Mouse (Mus musculus) hindbrain, embryonic 16.5 days (tissue): ENCODE data around the gene Gfap. TPM values are rescaled to one million over a fixed set of nuclear protein-coding genes. Genes with fewer than 3 reads are reported as not detected.

Experiments used
- ATAC-seq: fragments of 200-750 bp; cut with Nextera tagmentation; 2 replicates; pipeline ENCODE4 v1.8.0; 2017; ENCODE audit warnings: moderate TSS enrichment, moderate library complexity
- H3K27ac ChIP-seq: fragments of 300-500 bp; sonication (generic); 2 replicates; pipeline ENCODE4 v1.5.1; 2014; ENCODE audit warnings: low read depth, mild to moderate bottlenecking, control low read depth, low read length, moderate library complexity
- H3K27me3 ChIP-seq: fragments of 300-500 bp; sonication (generic); replicated peaks from 2 replicates; pipeline ENCODE4 v1.6.1; 2014; ENCODE audit warnings: low read length; ENCODE audit not compliant: control insufficient read depth, insufficient read depth
- H3K36me3 ChIP-seq: fragments of 300-500 bp; sonication (generic); 2 replicates; pipeline ENCODE4 v1.6.1; 2014; ENCODE audit warnings: mild to moderate bottlenecking, low read length, moderate library complexity, mixed read lengths; ENCODE audit not compliant: control insufficient read depth, insufficient read depth
- H3K4me1 ChIP-seq: fragments of 300-500 bp; sonication (generic); 2 replicates; pipeline ENCODE4 v1.6.1; 2014; ENCODE audit warnings: low read depth, low read length; ENCODE audit not compliant: control insufficient read depth, insufficient read depth
- H3K4me2 ChIP-seq: fragments of 300-500 bp; sonication (generic); 2 replicates; pipeline ENCODE4 v1.6.1; 2014; ENCODE audit warnings: mild to moderate bottlenecking, low read length, control low read depth, moderate library complexity
- H3K4me3 ChIP-seq: fragments of 300-500 bp; sonication (generic); 2 replicates; pipeline ENCODE4 v1.5.1; 2014; ENCODE audit warnings: mild to moderate bottlenecking, low read length, control low read depth, moderate library complexity
- H3K9ac ChIP-seq: fragments of 300-500 bp; sonication (generic); 2 replicates; pipeline ENCODE4 v1.6.1; 2014; ENCODE audit warnings: low read depth, mild to moderate bottlenecking, control low read depth, low read length, moderate library complexity
- H3K9me3 ChIP-seq: fragments of 300-500 bp; sonication (generic); 2 replicates; pipeline ENCODE4 v1.6.1; 2014; ENCODE audit warnings: mild to moderate bottlenecking, low read length, moderate library complexity; ENCODE audit not compliant: control insufficient read depth
- WGBS: fragments of 180-500 bp; shearing (Covaris S2); extraction: QIAGEN DNeasy Blood & Tissue Kit; methylation state at CpG from one replicate; pipeline ENCODE4 v1.1.7; 2014; 5-methylcytosine and 5-hydroxymethylcytosine counted together
- polyA plus RNA-seq: library from polyadenylated mRNA; unstranded; fragments of >200 nt; fragmentation: Nextera tagmentation; extraction: Ambion mirVana; gene quantifications from 2 replicates; pipeline ENCODE4 v1.2.1, GENCODE M21; 2015

The Gfap gene
- polyA plus RNA-seq, 1 experiment from 2014 or later: 15.5 TPM

DNA sequence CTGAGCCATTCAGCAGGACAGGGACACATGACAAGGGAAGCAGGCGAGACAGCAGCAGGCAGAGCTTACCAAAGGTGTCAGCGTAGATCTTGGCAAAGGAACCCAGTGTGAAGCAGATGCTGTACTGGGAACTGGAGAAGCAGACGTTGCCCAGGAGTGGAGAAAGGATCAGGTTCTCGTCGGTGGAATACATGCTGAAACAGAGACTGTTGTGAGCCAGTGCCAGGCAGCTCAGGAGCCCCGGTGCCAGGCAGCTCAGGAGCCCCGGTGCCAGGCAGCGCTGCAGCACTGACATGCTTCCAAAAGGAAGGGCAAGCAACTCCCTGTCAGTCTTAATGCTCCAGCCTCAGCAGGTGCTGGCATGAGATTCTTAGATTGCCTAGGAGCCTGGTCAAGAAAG, 40.8 kb downstream of the Gfap start:
- H3K9ac ChIP-seq: no peak overlapping the region
- peaks cover 18% of the 10 kb centered on the region for H3K36me3 ChIP-seq
- H3K4me3 ChIP-seq: no peak overlapping the region
- H3K4me1 ChIP-seq: no peaks in the 10 kb centered on the region
- H3K27ac ChIP-seq: no peak overlapping the region
- peak; percentile 48; the same call in 1 of the 2 replicates for ATAC-seq
- H3K27me3 ChIP-seq: no peaks in the 10 kb centered on the region
- 81% methylated on average over 8 of the region's 8 CpGs for WGBS
- no peaks in the 10 kb centered on the region for H3K9me3 ChIP-seq
- no peak overlapping the region for H3K4me2 ChIP-seq

DNA sequence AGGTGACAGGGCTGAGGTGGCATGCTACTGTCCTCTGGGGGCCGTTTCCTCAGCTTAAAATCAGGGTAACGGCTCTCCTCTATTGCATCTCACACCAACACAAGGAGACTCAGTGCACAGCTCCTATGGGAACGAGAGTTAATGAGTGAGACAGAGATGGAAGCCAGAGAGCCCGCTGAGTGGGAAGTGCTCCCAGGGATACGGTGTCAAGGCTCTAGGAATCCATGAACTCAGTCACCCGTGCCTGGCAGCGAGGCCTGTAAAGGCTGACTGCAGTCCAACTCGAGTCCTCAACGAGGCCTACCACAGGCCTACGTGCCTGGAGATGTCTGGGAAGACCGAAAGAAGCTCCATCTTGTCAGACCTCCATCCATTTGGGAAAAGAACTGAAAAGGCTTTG, 41.8 kb downstream of the Gfap start:
- H3K4me3 ChIP-seq: no peak overlapping the region
- no peaks in the 10 kb centered on the region for H3K4me1 ChIP-seq
- peak; percentile 64; the same call in 1 of the 2 replicates for ATAC-seq
- no peaks in the 10 kb centered on the region for H3K9me3 ChIP-seq
- H3K9ac ChIP-seq: no peak overlapping the region
- H3K27ac ChIP-seq: no peak overlapping the region
- peaks cover 27% of the 10 kb centered on the region for H3K36me3 ChIP-seq
- no peak overlapping the region for H3K4me2 ChIP-seq
- 66% methylated on average over 11 of the region's 11 CpGs for WGBS
- H3K27me3 ChIP-seq: no peaks in the 10 kb centered on the region

DNA sequence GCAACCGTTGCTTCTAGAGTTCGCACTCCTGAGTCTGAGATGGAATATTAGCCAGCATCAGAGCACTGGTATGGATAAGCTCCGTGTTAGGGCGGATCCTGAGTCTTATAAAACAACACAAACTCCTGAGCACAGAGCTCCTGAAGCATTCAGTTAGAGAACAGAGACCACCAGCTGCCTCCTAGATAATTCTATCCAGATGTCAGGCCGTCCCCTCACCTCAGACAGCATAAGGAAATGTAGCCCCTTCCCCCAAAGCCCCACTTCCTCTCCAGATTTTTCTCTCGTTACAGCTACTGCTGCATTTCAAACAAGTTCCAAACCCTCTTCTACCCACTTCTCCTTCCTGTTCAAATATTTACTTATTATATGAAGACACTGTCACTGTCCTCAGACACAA, 44.8 kb downstream of the Gfap start:
- Histone ChIP-seq H3K27me3 (no peaks in the 10 kb centered on the region), H3K4me2 (no peak overlapping the region), H3K27ac (no peak overlapping the region), H3K4me3 (no peak overlapping the region), H3K4me1 (no peaks in the 10 kb centered on the region), H3K9ac (no peak overlapping the region), H3K9me3 (no peaks in the 10 kb centered on the region), H3K36me3 (peaks cover 36% of the 10 kb centered on the region)
- WGBS: 88% methylated on average over 6 of the region's 6 CpGs
- ATAC-seq: no peak

DNA sequence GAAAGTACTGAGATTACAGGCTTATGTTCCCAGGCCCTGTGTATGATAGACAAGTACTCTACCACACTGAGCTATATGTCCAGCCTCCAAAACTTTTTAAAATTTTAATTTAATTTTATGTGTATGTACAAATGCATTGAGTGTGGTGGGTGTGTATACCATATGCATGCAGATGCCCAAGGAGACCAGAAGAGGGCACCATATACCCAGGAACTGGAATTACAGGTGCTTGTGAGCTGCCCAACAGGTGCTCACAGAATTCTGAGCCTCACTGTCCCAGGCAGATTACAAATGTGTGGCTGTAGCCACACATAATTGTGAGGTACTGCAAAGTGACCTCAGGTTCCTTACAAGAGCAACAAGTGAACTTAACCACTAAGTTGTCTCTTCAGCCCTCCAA, 47.0 kb downstream of the Gfap start:
- Histone ChIP-seq H3K36me3 (peaks cover 49% of the 10 kb centered on the region), H3K4me2 (no peak overlapping the region), H3K4me3 (no peak overlapping the region), H3K9me3 (no peaks in the 10 kb centered on the region), H3K9ac (no peak overlapping the region), H3K4me1 (no peaks in the 10 kb centered on the region), H3K27me3 (no peaks in the 10 kb centered on the region), H3K27ac (no peak overlapping the region)
- no peak for ATAC-seq

DNA sequence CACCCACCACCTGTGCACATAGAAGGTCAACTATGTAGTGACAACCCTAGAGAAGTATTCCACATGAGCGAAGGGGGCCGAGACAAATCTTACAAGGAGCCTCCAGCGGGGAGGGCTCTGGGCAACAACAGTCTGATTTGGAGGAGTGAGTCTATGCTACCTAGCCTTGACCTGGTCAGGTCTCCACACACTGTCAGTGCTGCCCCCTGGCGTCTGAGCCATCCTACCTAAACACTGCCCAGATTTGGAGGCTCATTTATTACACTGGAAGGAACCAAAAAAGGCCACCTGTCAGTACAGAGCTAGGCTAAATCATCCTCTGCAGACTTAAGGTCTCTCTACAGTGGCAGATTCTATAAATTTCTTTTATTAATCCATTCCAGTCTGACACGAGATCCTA, 48.8 kb downstream of the Gfap start:
- H3K36me3 ChIP-seq: peaks cover 52% of the 10 kb centered on the region
- no peak for ATAC-seq
- WGBS: 69% methylated on average over 5 of the region's 5 CpGs

DNA sequence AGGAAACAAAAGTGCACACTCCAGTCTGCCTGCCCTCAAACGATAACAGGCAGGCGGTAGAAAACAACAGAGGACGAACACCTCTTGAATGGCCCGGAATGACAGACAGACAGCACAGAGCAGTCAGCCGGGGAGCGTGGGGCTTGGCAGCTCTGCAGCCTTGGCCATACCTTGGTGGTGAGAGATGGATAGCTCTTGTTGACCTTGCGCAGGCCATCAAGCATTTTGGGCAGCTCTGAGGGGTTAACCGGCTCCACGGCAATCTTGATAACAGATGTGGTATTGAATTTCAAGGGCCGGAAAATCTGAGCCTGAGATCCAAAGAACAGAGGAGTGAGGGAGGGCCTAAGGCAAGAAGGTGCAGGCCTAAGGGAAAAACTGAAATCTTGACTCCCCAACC, 54.8 kb downstream of the Gfap start:
- Histone ChIP-seq H3K9me3 (no peaks in the 10 kb centered on the region), H3K9ac (no peak overlapping the region), H3K4me3 (no peak overlapping the region), H3K27ac (no peak overlapping the region), H3K4me1 (no peaks in the 10 kb centered on the region), H3K4me2 (no peak overlapping the region), H3K36me3 (peaks cover 71% of the 10 kb centered on the region), H3K27me3 (no peaks in the 10 kb centered on the region)
- WGBS: 87% methylated on average over 10 of the region's 10 CpGs
- no peak for ATAC-seq

More for the DNA sequence above, 48.8 kb downstream of the Gfap start:
- Histone ChIP-seq H3K4me1 (no peaks in the 10 kb centered on the region), H3K27ac (no peak overlapping the region), H3K27me3 (no peaks in the 10 kb centered on the region), H3K4me2 (no peak overlapping the region), H3K9me3 (no peaks in the 10 kb centered on the region), H3K9ac (no peak overlapping the region), H3K4me3 (no peak overlapping the region)

DNA sequence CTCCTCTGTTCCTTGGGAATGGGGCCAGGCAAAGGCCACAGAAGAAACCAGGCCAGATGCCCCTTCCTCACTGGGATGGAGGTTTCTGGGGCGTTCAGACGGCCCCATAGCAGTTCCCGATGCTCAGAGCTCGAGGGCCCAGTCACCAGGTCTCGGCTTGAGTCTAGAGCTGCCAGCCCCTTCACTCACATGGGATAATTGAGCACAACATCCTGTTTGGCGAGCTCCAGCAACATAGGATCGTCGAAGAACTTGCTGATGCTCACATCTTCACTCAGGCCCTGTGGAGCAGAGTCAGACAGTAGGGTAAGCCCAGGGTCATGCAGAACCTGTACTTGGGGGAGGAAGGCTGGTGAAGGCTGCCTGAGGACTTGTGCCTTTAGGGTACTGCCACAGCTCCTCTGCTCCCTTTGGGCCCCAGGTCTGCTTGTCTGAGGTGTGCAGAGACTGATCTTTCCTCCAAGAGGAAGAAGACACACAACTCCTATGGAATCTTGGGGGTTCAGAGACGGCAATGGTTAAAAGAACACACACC, 62.0 kb downstream of the Gfap start:
- WGBS: 84% methylated on average over 9 of the region's 9 CpGs
- Histone ChIP-seq H3K4me2 (no peak overlapping the region), H3K9me3 (no peaks in the 10 kb centered on the region), H3K36me3 (peaks cover 52% of the 10 kb centered on the region), H3K27ac (0 out of 2 replicates have a peak overlapping the region, but pooled peaks have one; percentile 48), H3K4me3 (no peak overlapping the region), H3K27me3 (no peaks in the 10 kb centered on the region), H3K9ac (no peak overlapping the region), H3K4me1 (no peaks in the 10 kb centered on the region)
- ATAC-seq: no peak

DNA sequence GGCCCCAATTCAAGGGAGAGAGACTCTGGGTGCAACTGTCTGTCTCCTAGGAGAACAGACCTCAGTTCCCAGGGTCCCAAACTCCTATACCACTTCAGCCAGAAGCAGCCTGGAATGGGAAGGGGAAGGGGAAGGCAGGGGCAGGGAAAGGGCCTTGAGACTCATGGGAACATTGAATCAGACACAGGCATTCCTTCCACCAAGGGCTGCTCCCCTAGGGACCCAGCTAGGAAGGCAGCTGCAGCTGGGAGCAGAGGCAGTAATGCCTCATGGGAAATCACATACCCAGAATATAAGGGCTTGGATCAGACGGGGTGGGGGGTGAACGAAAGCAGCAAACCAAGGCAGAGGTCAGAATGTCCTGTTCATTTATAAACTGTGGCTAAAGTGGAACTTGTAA, 62.6 kb downstream of the Gfap start:
- H3K27me3 ChIP-seq: no peaks in the 10 kb centered on the region
- no peak overlapping the region for H3K9ac ChIP-seq
- WGBS: 78% methylated on average over 2 of the region's 2 CpGs
- ATAC-seq: no peak
- peak overlapping the region; percentile 29; the same call in 1 of the 2 replicates for H3K27ac ChIP-seq
- H3K4me2 ChIP-seq: no peak overlapping the region
- no peaks in the 10 kb centered on the region for H3K4me1 ChIP-seq
- H3K4me3 ChIP-seq: no peak overlapping the region
- H3K36me3 ChIP-seq: peaks cover 49% of the 10 kb centered on the region
- H3K9me3 ChIP-seq: no peaks in the 10 kb centered on the region

DNA sequence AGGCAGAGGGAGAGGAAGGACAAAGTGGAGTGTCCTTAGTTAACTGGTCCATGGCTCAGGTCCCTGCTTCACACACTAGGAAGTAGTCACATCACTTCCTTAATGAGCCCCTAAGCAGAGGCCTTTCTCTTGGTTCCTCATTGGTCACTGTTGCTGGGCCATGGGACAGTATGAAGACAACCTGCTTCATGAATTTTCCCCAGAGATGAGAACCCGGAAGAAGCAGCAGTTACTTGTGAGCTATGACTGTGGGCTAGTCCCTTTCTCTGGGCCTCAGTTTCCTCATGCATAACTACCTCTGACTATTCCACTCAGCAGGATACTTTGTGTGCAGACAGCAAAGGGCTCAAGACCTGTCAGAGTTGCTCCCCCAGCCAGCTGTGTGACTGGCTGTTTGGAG, 63.3 kb downstream of the Gfap start:
- 95% methylated on average over 1 of the region's 1 CpGs for WGBS
- Histone ChIP-seq H3K27me3 (no peaks in the 10 kb centered on the region), H3K9me3 (no peaks in the 10 kb centered on the region), H3K4me3 (no peak overlapping the region), H3K27ac (no peak overlapping the region; the same call in 1 of the 2 replicates), H3K4me1 (no peaks in the 10 kb centered on the region), H3K36me3 (peaks cover 42% of the 10 kb centered on the region), H3K4me2 (no peak overlapping the region), H3K9ac (no peak overlapping the region)
- no peak for ATAC-seq
